In the genomic region with DNA sequence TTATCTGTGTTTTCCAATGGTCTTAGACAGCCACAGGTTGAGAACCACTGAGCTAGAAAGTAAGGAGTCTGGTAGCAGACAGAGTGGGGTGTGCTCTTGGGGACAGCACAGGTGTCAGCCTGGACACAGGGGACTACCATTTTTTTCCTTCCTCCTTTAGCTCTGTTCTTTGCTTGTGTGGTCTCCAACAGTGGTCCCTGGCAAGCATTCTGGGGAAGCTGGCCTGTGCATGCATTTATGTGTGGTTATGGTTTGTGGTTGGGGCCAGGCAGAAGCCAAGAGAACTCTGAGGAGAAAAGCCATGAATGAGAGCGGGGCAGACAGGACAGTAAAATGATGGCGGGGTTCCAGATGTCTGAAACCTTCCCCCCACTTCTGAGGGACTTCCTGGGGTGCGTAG, we compare ENCODE assay signal across 23 mouse cellular contexts.
DNase-seq lines count a peak whose midpoint lies in the region; ATAC-seq lines count a peak whose summit lies in the region.
"Had no signal": no experiment of that assay in that cellular context is flagged by ENCODE, and none has a peak within 500 bp of the region (broad histone marks: within the 10 kb centered on the region; RNA-seq: fewer than 3 reads in every experiment).

No protein-coding gene starts in this region.

- H3K4me1 ChIP-seq in kidney, embryonic 14.5 days (ENCODE audit: control insufficient read depth, insufficient read depth, low read length) = no peaks in the 10 kb centered on the region; the same call in none of the 2 replicates
- H3K4me1 ChIP-seq in lung, embryonic 16.5 days (replicated peaks; ENCODE audit: control insufficient read depth, insufficient read depth, low read length) = peaks cover 8% of the 10 kb centered on the region
- no peaks in the 10 kb centered on the region for H3K4me1 ChIP-seq in heart, embryonic 10.5 days
- H3K4me1 ChIP-seq: heart, embryonic 15.5 days had no signal

- no peak for DNase-seq in kidney, adult 11 months
- no peak for DNase-seq in lung, postnatal 10 days
- DNase-seq in heart, embryonic 10.5 days (ENCODE audit: low spot score) = no peak
- no peak for DNase-seq in layer of hippocampus, adult 8-10 months (ENCODE audit: low spot score in 2 of 2)
- DNase-seq: adrenal gland, postnatal 10 days; B cell, adult 2 months; cerebellum, adult 11 months; cerebellum, adult 8-10 months; cerebellum, postnatal 14 days; gastrocnemius, postnatal 10 days; heart, adult 18-20 months; heart, postnatal 14 days had no signal

- H3K4me2 ChIP-seq in kidney, embryonic 14.5 days (replicated peaks; ENCODE audit: low read depth, low read length) = no peak overlapping the region
- no peak overlapping the region for H3K4me2 ChIP-seq in lung, embryonic 16.5 days (ENCODE audit: low read depth, low read length)
- H3K4me2 ChIP-seq: embryonic facial prominence, embryonic 13.5 days; forebrain, embryonic 12.5 days; heart, embryonic 11.5 days; heart, embryonic 15.5 days; hindbrain, embryonic 14.5 days had no signal

- no peak for ATAC-seq in kidney, embryonic 14.5 days (ENCODE audit: low FRiP score, low TSS enrichment)
- peak; percentile 28; the same call in 1 of the 2 replicates for ATAC-seq in lung, embryonic 16.5 days (ENCODE audit: low read depth)
- peak; percentile 63 for ATAC-seq in common myeloid progenitor, adult 5-6 weeks (replicated peaks; ENCODE audit: low read depth, poor library complexity, severe bottlenecking)
- ATAC-seq: CD4-positive, CD25-positive, alpha-beta regulatory T cell, adult 4 months; inflammation-experienced regulatory T-cells, adult 6 months had no signal

- H3K36me3 ChIP-seq in kidney, embryonic 14.5 days (ENCODE audit: control insufficient read depth, insufficient read depth, low read length) = no peaks in the 10 kb centered on the region
- H3K36me3 ChIP-seq in lung, embryonic 16.5 days (ENCODE audit: control insufficient read depth, insufficient read depth, low read length) = no peaks in the 10 kb centered on the region
- no peaks in the 10 kb centered on the region for H3K36me3 ChIP-seq in heart, embryonic 10.5 days
- H3K36me3 ChIP-seq: embryonic facial prominence, embryonic 13.5 days; forebrain, embryonic 12.5 days; G1E; heart, embryonic 15.5 days had no signal

- H3K27ac ChIP-seq in kidney, embryonic 14.5 days (ENCODE audit: low read depth, low read length) = peak overlapping the region; percentile 8; the same call in 1 of the 2 replicates
- H3K27ac ChIP-seq in lung, embryonic 16.5 days (ENCODE audit: low read length) = no peak overlapping the region
- no peak overlapping the region for H3K27ac ChIP-seq in heart, embryonic 10.5 days
- H3K27ac ChIP-seq: embryonic facial prominence, embryonic 13.5 days; forebrain, embryonic 12.5 days; heart, embryonic 15.5 days; hindbrain, embryonic 14.5 days had no signal

- no peak overlapping the region for H3K9ac ChIP-seq in kidney, embryonic 14.5 days (ENCODE audit: low read depth, low read length)
- H3K9ac ChIP-seq in lung, embryonic 16.5 days (ENCODE audit: low read length) = no peak overlapping the region
- H3K9ac ChIP-seq: embryonic facial prominence, embryonic 13.5 days; forebrain, embryonic 12.5 days; heart, embryonic 15.5 days; hindbrain, embryonic 14.5 days had no signal

- 68% methylated on average over 3 of the region's 3 CpGs for WGBS in kidney, embryonic 14.5 days
- WGBS in lung, embryonic 16.5 days = 37% methylated on average over 3 of the region's 3 CpGs
- WGBS in heart, embryonic 10.5 days = 80% methylated on average over 3 of the region's 3 CpGs

- no peak overlapping the region for H3K4me3 ChIP-seq in kidney, embryonic 14.5 days (ENCODE audit: low read length)
- H3K4me3 ChIP-seq in lung, embryonic 16.5 days (ENCODE audit: low read length) = no peak overlapping the region
- H3K4me3 ChIP-seq in heart, embryonic 10.5 days = no peak overlapping the region
- H3K4me3 ChIP-seq: embryonic facial prominence, embryonic 13.5 days; forebrain, embryonic 12.5 days; heart, embryonic 15.5 days had no signal

- H3K27me3 ChIP-seq in kidney, embryonic 14.5 days (ENCODE audit: control insufficient read depth, insufficient read depth, low read length) = no peaks in the 10 kb centered on the region
- peaks cover 35% of the 10 kb centered on the region for H3K27me3 ChIP-seq in lung, embryonic 16.5 days (ENCODE audit: control insufficient read depth, insufficient read depth, low read depth, low read length)
- peaks cover 4% of the 10 kb centered on the region; the same call in 1 of the 2 replicates for H3K27me3 ChIP-seq in heart, embryonic 10.5 days (ENCODE audit: insufficient read depth, poor library complexity, severe bottlenecking)
- H3K27me3 ChIP-seq: embryonic facial prominence, embryonic 13.5 days; forebrain, embryonic 12.5 days; heart, embryonic 15.5 days had no signal

- H3K9me3 ChIP-seq in kidney, embryonic 14.5 days (ENCODE audit: control insufficient read depth, low read length) = no peaks in the 10 kb centered on the region
- H3K9me3 ChIP-seq in lung, embryonic 16.5 days (ENCODE audit: control insufficient read depth, low read length) = peaks cover 6% of the 10 kb centered on the region
- no peaks in the 10 kb centered on the region for H3K9me3 ChIP-seq in heart, embryonic 10.5 days
- H3K9me3 ChIP-seq: embryonic facial prominence, embryonic 13.5 days; forebrain, embryonic 12.5 days; heart, embryonic 15.5 days had no signal
